Mouse (Mus musculus) naive thymus-derived CD4-positive, alpha-beta T cell, adult 2 months (primary cell): ENCODE measurements around the gene Pfkfb3.
A peak's percentile ranks its signal among the peaks of the same experiment; 100 is the strongest.
"Not testable (repeated sequence)": the region's sequence is repeated elsewhere in the genome, so short reads cannot be mapped to it uniquely, and the experiment has no call there.

Source experiments
- DNase-seq: peaks from one replicate; pipeline ENCODE4 v3.0.0-alpha.2; 2011; ENCODE audit warnings: low read depth

Pfkfb3 gene

GRCm38 (mm10) chr2:11551726-11552125 is 2.2 kb downstream of the Pfkfb3 start:
- DNase-seq, result no peak

- DNase-seq, result peak; percentile 57
Measured at GRCm38 (mm10) chr2:11548508-11548907, 5.4 kb downstream of the Pfkfb3 start.

- peak; percentile 70 for DNase-seq
Measured at GRCm38 (mm10) chr2:11547609-11548008, 6.3 kb downstream of the Pfkfb3 start.

- DNase-seq, result no peak
Measured at GRCm38 (mm10) chr2:11546091-11546490, 7.8 kb downstream of the Pfkfb3 start.

GRCm38 (mm10) chr2:11545380-11545779 is 8.5 kb downstream of the Pfkfb3 start:
- DNase-seq, result no peak

- DNase-seq, result no peak
Measured at GRCm38 (mm10) chr2:11544342-11544741, 9.5 kb downstream of the Pfkfb3 start.

- no peak for DNase-seq
Measured at GRCm38 (mm10) chr2:11543158-11543557, 10.7 kb downstream of the Pfkfb3 start.

- DNase-seq, result no peak
Measured at GRCm38 (mm10) chr2:11542640-11543039, 11.2 kb downstream of the Pfkfb3 start.

GRCm38 (mm10) chr2:11542121-11542520 is 11.8 kb downstream of the Pfkfb3 start:
- peak; percentile 52 for DNase-seq

- not testable (repeated sequence) for DNase-seq
Measured at GRCm38 (mm10) chr2:11541528-11541927, 12.3 kb downstream of the Pfkfb3 start.

GRCm38 (mm10) chr2:11535966-11536365 is 17.9 kb downstream of the Pfkfb3 start:
- no peak for DNase-seq

GRCm38 (mm10) chr2:11535412-11535928 is 18.4 kb downstream of the Pfkfb3 start:
- DNase-seq, result peak; percentile 56

- peak; percentile 43 for DNase-seq
Measured at GRCm38 (mm10) chr2:11534826-11535225, 19.1 kb downstream of the Pfkfb3 start.

GRCm38 (mm10) chr2:11530101-11530500 is 23.8 kb downstream of the Pfkfb3 start:
- DNase-seq, result no peak

GRCm38 (mm10) chr2:11526063-11526462 is 27.8 kb downstream of the Pfkfb3 start:
- no peak for DNase-seq

GRCm38 (mm10) chr2:11524736-11525135 is 29.1 kb downstream of the Pfkfb3 start:
- DNase-seq, result no peak

- no peak for DNase-seq
Measured at GRCm38 (mm10) chr2:11521758-11522157, 32.1 kb downstream of the Pfkfb3 start.

- DNase-seq, result no peak
Measured at GRCm38 (mm10) chr2:11520786-11521185, 33.1 kb downstream of the Pfkfb3 start.

GRCm38 (mm10) chr2:11515828-11516227 is 38.0 kb downstream of the Pfkfb3 start:
- DNase-seq, result no peak

GRCm38 (mm10) chr2:11513057-11513967 is 40.6 kb downstream of the Pfkfb3 start:
- no peak for DNase-seq

GRCm38 (mm10) chr2:11512127-11512526 is 41.8 kb downstream of the Pfkfb3 start:
- no peak for DNase-seq

- peak; percentile 9 for DNase-seq
Measured at GRCm38 (mm10) chr2:11503736-11504135, 50.1 kb downstream of the Pfkfb3 start.

GRCm38 (mm10) chr2:11502901-11503431 is 50.9 kb downstream of the Pfkfb3 start:
- DNase-seq, result peak; percentile 84
